Mouse (Mus musculus): Measurements from ENCODE around the gene Tulp4. TPM values are rescaled to one million over a fixed set of nuclear protein-coding genes. Genes with fewer than 3 reads are reported as not detected.
A peak's percentile ranks its signal among the peaks of the same experiment; 100 is the strongest.
"Not testable (repeated sequence)": the region's sequence is repeated elsewhere in the genome, so short reads cannot be mapped to it uniquely, and the experiment has no call there.

Tulp4 gene
- polyA plus RNA-seq, 1 experiment from 2014 or later: 37.0 TPM

DNA sequence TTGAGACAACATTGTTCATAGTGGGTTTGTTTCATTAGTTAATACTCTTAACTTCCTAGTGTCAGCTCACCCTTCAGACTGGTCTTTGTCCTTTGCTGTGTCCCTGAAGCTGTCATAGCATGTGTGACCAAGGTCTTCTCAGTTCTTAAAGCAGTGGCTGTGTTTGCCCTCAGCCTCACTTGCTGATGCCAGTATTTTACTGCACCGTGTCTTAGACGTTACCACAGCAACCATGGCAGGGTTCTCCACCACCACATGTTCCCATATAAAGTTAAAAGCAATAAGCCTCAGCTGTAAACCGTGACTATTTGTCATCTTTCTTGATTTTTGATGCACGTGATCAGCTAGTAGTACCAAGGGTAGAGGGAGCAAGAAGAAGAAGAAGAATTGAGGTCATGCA is 109.4 kb downstream of the Tulp4 start:
- Histone ChIP-seq H3K36me3 (ENCODE audit: control insufficient read depth, insufficient read depth) (peaks cover 54% of the 10 kb centered on the region), H3K27ac (ENCODE audit: low read depth, low read length) (no peak overlapping the region), H3K9me3 (ENCODE audit: control insufficient read depth) (no peaks in the 10 kb centered on the region), H3K4me1 (replicated peaks; ENCODE audit: control insufficient read depth, insufficient read depth, low read length) (no peaks in the 10 kb centered on the region), H3K4me3 (ENCODE audit: low read depth, low read length) (no peak overlapping the region), H3K4me2 (replicated peaks; ENCODE audit: low read depth) (no peak overlapping the region), H3K9ac (ENCODE audit: low read depth, low read length) (no peak overlapping the region), H3K27me3 (replicated peaks; ENCODE audit: control insufficient read depth, insufficient read depth, low read length) (no peaks in the 10 kb centered on the region)
- TF ChIP-seq CTCF (IDR thresholded peaks at IDR 0.05; ENCODE audit: low read depth): no peak
- ATAC-seq: peak; percentile 4; the same call in 1 of the 2 replicates
- WGBS: 68% methylated on average over 4 of the region's 4 CpGs

DNA sequence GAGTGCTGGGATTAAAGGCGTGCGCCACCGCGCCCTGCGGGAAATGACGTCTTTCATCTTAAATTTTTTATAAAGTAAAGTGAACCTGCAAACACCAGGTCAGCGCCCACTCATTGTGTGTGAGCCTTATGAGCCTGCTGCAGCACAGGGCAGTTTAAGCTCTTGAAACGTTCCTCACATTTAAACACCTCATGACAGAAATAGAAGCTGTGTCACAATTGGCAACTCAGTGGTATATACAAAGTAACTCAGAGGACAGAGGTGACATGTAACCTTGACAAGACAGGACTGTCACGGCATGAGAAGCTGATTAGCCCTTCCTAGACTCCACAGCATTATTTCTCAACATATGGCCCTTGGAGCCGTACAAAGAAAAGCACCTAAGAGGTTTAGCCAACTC is 110.3 kb downstream of the Tulp4 start:
- Histone ChIP-seq H3K27ac (ENCODE audit: low read depth, low read length) (no peak overlapping the region), H3K4me3 (ENCODE audit: low read depth, low read length) (no peak overlapping the region), H3K36me3 (ENCODE audit: control insufficient read depth, insufficient read depth) (peaks cover 54% of the 10 kb centered on the region), H3K4me1 (replicated peaks; ENCODE audit: control insufficient read depth, insufficient read depth, low read length) (no peaks in the 10 kb centered on the region), H3K4me2 (replicated peaks; ENCODE audit: low read depth) (no peak overlapping the region), H3K9ac (ENCODE audit: low read depth, low read length) (no peak overlapping the region), H3K9me3 (ENCODE audit: control insufficient read depth) (no peaks in the 10 kb centered on the region), H3K27me3 (replicated peaks; ENCODE audit: control insufficient read depth, insufficient read depth, low read length) (no peaks in the 10 kb centered on the region)
- WGBS: 89% methylated on average over 10 of the region's 10 CpGs
- no peak for ATAC-seq
- TF ChIP-seq CTCF (IDR thresholded peaks at IDR 0.05; ENCODE audit: low read depth): no peak

DNA sequence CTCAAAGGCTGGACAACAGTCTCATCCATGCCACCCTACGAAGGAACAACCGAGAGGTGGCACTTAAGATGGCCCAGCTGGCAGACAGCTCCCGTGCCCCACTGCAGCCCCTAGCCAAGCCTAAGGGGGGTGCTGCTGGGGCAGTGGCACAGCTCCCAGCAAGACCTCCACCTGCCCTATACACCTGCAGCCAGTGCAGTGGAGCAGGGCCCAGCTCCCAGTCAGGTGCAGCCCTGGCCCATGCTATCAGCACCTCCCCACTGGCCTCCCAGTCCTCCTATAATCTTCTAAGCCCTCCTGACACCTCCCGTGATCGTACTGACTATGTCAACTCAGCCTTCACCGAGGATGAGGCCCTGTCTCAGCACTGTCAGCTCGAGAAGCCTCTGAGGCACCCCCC is 126.4 kb downstream of the Tulp4 start:
- not testable (repeated sequence) for H3K9me3 ChIP-seq (ENCODE audit: control insufficient read depth); H3K27ac ChIP-seq (ENCODE audit: low read depth, low read length); H3K4me1 ChIP-seq (replicated peaks; ENCODE audit: control insufficient read depth, insufficient read depth, low read length); H3K4me3 ChIP-seq (ENCODE audit: low read depth, low read length); H3K36me3 ChIP-seq (ENCODE audit: control insufficient read depth, insufficient read depth); H3K9ac ChIP-seq (ENCODE audit: low read depth, low read length); H3K4me2 ChIP-seq (replicated peaks; ENCODE audit: low read depth); H3K27me3 ChIP-seq (replicated peaks; ENCODE audit: control insufficient read depth, insufficient read depth, low read length); ATAC-seq
- WGBS: no CpG with 5 or more reads among the region's 7 CpGs

DNA sequence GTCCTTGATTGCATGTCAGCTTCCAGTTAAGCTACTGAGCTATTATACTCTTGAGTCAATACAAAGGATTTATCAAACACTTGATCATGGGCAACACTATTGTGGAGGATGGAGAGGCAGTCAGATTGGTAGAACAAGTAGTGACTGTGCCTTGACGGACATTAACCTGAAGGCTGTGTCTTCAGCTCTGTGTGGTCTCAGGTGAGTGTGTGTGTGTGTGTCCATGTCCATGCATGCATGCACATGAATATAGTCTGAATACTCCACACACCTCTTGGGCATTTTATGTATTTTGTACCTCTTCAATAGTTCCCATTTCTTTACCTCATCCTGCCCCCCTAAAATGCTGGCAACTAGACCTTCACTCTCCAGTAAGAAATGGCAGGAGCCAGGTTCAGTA is 145.1 kb downstream of the Tulp4 start:
- WGBS: 100% methylated on average over 1 of the region's 1 CpGs
- not testable (repeated sequence) for H3K4me1 ChIP-seq (replicated peaks; ENCODE audit: control insufficient read depth, insufficient read depth, low read length); H3K27me3 ChIP-seq (replicated peaks; ENCODE audit: control insufficient read depth, insufficient read depth, low read length); H3K36me3 ChIP-seq (ENCODE audit: control insufficient read depth, insufficient read depth); ATAC-seq; H3K4me2 ChIP-seq (replicated peaks; ENCODE audit: low read depth); H3K9me3 ChIP-seq (ENCODE audit: control insufficient read depth); H3K9ac ChIP-seq (ENCODE audit: low read depth, low read length); H3K27ac ChIP-seq (ENCODE audit: low read depth, low read length); H3K4me3 ChIP-seq (ENCODE audit: low read depth, low read length)

DNA sequence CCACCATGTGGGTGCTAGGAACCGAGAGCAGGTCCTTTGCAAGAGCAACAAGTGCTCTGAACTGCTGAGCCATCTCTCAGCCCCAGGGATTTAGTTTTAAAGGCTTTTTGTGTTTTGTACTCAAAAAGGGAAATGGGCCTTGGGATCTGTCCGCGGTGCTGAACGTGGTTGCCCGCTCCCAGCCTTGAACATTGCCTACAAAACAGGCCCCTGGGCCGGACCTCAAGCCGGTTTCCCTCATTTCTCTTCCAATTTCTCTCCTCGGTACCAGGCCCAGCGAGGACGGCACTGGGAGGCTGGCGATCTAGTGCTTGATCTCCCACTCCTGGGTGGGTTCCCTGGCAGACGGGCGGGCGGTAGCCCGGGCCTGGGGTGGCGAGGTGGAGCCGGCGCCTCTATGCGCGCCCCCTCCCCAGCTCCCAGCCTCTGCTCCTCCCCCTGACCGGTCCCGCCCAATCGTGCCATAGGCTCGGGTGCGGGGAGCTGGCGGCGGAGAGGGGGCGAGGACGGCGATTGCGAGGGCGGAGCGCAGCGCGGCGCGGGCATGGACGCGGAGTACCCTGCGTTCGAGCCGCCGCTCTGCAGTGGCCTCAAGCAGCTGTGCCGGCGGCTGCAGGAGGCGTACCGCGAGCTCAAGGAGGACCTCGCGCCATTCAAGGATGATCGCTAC is 150.3 kb downstream of the Tulp4 start, which contains the start of gene Tmem181a:
Gene Tmem181a (plus strand): TSS at position 461 of the 670 bp plus-strand sequence.
- H3K27ac ChIP-seq (ENCODE audit: low read depth, low read length); H3K4me1 ChIP-seq (replicated peaks; ENCODE audit: control insufficient read depth, insufficient read depth, low read length); H3K9me3 ChIP-seq (ENCODE audit: control insufficient read depth); H3K9ac ChIP-seq (ENCODE audit: low read depth, low read length); H3K4me2 ChIP-seq (replicated peaks; ENCODE audit: low read depth); H3K4me3 ChIP-seq (ENCODE audit: low read depth, low read length); H3K36me3 ChIP-seq (ENCODE audit: control insufficient read depth, insufficient read depth); ATAC-seq; H3K27me3 ChIP-seq (replicated peaks; ENCODE audit: control insufficient read depth, insufficient read depth, low read length): not testable (repeated sequence)
- 0% methylated on average over 6 of the region's 51 CpGs for WGBS

DNA sequence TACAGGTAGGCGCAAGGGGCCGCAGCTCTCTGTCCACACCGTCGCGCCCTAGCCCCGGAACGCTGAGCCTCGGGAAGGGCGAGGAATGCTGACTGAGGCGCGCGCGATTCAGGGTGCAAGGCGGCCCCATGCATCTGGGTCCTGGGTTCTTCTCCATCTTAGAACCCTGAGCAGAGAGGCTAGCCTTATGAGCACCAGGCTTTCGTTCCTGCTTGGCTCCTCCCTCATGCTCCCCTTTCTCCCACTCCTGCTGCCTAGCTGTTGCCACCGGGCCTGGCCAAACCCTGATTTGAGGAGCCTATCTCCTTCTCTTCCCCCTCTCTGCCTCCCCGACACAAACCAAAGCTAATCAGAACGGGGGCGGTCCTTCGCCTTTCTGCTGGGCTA is 150.8 kb downstream of the Tulp4 start:
- 3% methylated on average over 5 of the region's 20 CpGs for WGBS
- ATAC-seq; H3K4me2 ChIP-seq (replicated peaks; ENCODE audit: low read depth): not testable (repeated sequence)

DNA sequence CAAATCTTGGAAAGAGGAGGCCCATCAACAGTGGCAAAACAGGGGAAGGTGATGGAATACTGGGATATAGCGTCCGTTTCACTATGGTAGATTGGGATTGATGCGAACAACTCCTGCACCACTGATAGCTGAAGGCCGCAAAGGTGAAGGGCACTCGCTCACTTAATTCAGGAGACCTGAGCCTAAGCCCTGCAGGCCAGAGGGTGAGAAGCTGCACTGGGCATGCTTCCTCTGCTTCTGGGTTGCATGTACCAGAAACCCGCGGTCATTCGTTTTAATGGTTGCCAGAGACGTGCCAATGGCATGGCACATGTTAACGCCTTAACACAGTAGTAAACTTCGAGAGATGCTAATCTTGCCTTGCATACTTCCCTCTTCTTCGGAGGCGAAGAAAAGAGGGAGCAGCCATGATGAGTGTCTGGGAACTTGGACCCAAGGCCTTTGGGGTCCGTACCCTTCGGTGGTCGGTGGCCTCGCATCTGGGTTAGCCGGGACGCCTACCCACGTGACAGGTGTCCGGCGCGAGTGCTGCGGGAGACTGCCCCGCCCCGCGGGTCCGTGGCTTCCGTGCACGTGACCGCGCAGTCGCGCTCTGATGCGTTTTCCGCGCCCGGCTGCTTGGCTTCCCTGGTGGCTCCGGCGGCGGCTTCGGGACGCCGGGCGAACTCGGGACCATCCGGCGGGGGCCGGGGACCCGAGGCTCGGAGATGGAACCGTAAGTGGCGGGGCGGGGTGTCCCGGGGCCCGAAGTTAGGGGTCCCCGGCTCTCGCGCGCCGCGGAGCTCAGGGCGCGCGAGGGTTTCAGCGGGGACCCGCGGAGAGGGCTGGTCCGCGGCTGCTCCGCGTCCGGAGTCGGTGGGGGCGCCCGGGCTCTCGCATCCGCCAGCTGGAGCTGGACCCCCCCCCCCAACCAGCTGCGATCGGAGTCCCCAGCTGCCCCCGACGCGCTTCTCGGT is 163.9 kb downstream of the Tulp4 start:
- Histone ChIP-seq H3K27ac (ENCODE audit: low read depth, low read length) (peak overlapping the region; percentile 50; the same call in 1 of the 2 replicates), H3K4me2 (replicated peaks; ENCODE audit: low read depth) (peak overlapping the region; percentile 66), H3K9ac (ENCODE audit: low read depth, low read length) (peak overlapping the region; percentile 59), H3K4me3 (ENCODE audit: low read depth, low read length) (peak overlapping the region; percentile 54)
- ATAC-seq: peak; percentile 81
- H3K9me3 ChIP-seq (ENCODE audit: control insufficient read depth); H3K27me3 ChIP-seq (replicated peaks; ENCODE audit: control insufficient read depth, insufficient read depth, low read length); H3K4me1 ChIP-seq (replicated peaks; ENCODE audit: control insufficient read depth, insufficient read depth, low read length); H3K36me3 ChIP-seq (ENCODE audit: control insufficient read depth, insufficient read depth): not testable (repeated sequence)
- under 1% methylated on average over 59 of the region's 84 CpGs for WGBS

More for the DNA sequence above, 150.8 kb downstream of the Tulp4 start:
- H3K27ac ChIP-seq (ENCODE audit: low read depth, low read length); H3K9me3 ChIP-seq (ENCODE audit: control insufficient read depth); H3K4me3 ChIP-seq (ENCODE audit: low read depth, low read length); H3K36me3 ChIP-seq (ENCODE audit: control insufficient read depth, insufficient read depth); H3K9ac ChIP-seq (ENCODE audit: low read depth, low read length); H3K27me3 ChIP-seq (replicated peaks; ENCODE audit: control insufficient read depth, insufficient read depth, low read length); H3K4me1 ChIP-seq (replicated peaks; ENCODE audit: control insufficient read depth, insufficient read depth, low read length): not testable (repeated sequence)

DNA sequence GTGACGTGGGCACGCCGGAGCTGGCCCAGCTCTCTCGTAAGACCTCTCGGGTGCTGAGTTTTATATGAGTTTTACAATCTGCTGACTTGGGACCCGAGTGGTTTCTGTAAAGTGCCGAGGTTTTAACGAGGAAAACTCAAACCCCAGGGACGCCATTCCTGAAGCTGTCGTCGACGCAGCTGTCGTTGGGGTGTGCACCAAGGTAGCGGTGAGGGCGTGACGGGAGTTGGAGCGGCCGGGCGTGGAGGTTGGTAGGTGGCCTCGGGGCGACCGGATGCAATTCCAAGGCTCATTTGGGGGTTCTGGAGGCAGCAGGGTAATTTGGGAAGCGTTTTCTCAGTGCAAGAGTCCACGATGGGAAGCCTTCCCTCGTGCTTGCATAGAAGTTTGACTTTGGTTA is 164.6 kb downstream of the Tulp4 start:
- ATAC-seq: peak; percentile 57
- not testable (repeated sequence) for H3K27me3 ChIP-seq (replicated peaks; ENCODE audit: control insufficient read depth, insufficient read depth, low read length); H3K4me1 ChIP-seq (replicated peaks; ENCODE audit: control insufficient read depth, insufficient read depth, low read length); H3K9me3 ChIP-seq (ENCODE audit: control insufficient read depth); H3K36me3 ChIP-seq (ENCODE audit: control insufficient read depth, insufficient read depth)
- under 1% methylated on average over 22 of the region's 25 CpGs for WGBS
- Histone ChIP-seq H3K9ac (ENCODE audit: low read depth, low read length) (peak overlapping the region; percentile 59), H3K4me2 (replicated peaks; ENCODE audit: low read depth) (peak overlapping the region; percentile 66), H3K4me3 (ENCODE audit: low read depth, low read length) (peak overlapping the region; percentile 54), H3K27ac (ENCODE audit: low read depth, low read length) (peak overlapping the region; percentile 50; the same call in 1 of the 2 replicates)

DNA sequence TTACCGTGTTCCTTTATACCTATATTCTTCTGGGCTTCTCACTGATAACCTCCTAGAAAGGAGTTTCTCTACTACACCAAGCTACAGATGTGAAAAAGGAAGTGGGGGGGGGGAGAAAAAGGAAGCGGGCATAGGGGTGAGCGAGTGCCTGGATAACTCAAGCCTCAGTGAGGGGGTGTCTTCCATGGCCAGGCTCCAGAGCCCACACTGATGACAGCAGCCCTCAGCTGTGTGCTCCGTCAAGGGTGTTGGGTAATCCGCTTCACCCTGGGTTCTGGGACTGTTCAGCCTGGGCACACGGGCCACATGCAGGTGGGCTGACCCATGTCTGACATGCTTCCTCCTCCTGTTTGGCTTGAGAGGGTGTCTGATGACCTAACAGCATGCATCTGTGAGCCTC is 165.7 kb downstream of the Tulp4 start:
- not testable (repeated sequence) for H3K36me3 ChIP-seq (ENCODE audit: control insufficient read depth, insufficient read depth); H3K4me3 ChIP-seq (ENCODE audit: low read depth, low read length); ATAC-seq; H3K9ac ChIP-seq (ENCODE audit: low read depth, low read length); H3K27ac ChIP-seq (ENCODE audit: low read depth, low read length); H3K27me3 ChIP-seq (replicated peaks; ENCODE audit: control insufficient read depth, insufficient read depth, low read length); H3K9me3 ChIP-seq (ENCODE audit: control insufficient read depth); H3K4me1 ChIP-seq (replicated peaks; ENCODE audit: control insufficient read depth, insufficient read depth, low read length); H3K4me2 ChIP-seq (replicated peaks; ENCODE audit: low read depth)
- WGBS: 89% methylated on average over 6 of the region's 6 CpGs

Data from intestine, postnatal 0 days (tissue).